Mouse (Mus musculus) T-helper 1 cell (primary cell): ENCODE data around the gene Dzip1.

Experiments used
- in situ Hi-C: fragments of 300-600 bp; cut with MboI, MseI; formaldehyde crosslinking; loops from one replicate; pipeline ENCODE4 v1.15.1; 2025; ENCODE audit warnings: high pct_unique_total_duplicates

Gene Dzip1

DNA sequence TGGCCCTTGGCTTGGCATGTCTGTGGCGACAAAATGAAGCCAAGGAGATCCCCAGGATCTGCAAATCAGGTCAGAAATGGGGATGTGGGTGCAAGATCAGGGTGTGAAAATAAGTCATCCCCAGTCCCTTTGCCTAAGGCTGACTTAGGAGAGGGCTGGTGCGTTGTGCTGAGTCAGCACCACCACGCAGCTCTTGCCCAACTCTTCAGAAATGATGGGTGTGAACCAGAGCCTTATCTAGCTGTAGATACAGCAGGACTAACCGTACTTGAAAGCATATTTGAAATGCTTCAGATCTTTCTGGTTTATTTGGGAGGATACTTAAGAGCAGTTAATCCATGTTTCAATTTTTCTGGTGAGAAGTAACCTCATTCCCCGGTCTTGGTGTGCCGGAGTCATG lies 55.5 kb downstream of the Dzip1 start:
- in situ Hi-C loops, result loop anchor here (5.0 kb wide), 1 partner anchor 42 kb away; no protein-coding TSS in a partner anchor

GRCm38 (mm10) chr14:118868102-118868724 lies 57.0 kb downstream of the Dzip1 start:
- in situ Hi-C loops, result loop anchor here (5.0 kb wide), 1 partner anchor 41 kb away; no protein-coding TSS in a partner anchor

DNA sequence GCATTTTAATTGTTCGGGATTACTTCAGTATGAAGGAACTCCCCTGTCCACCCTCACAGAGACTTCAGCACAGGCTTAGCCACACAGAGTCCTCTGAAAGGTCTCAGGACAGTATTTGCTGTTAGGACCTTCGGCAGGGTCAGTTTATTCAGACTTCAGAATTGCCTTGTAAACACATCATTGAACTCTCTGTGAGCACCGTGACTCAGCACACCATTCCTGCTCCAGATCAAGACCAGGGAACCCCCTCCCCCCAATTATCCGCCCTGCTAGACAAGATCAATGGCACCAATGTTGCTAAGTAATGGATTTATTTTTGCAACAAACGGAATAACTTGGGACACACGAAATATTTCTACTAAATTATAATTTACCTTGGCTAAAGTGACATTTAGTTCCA lies 57.9 kb downstream of the Dzip1 start:
- in situ Hi-C loops, result loop anchor here (5.0 kb wide), 1 partner anchor 40 kb away; no protein-coding TSS in a partner anchor

- in situ Hi-C loops, result loop anchor here (5.0 kb wide), 1 partner anchor 39 kb away; no protein-coding TSS in a partner anchor
Observed at GRCm38 (mm10) chr14:118866014-118866811, 59.0 kb downstream of the Dzip1 start.

- in situ Hi-C loops, result loop anchor here (5.0 kb wide), 1 partner anchor 38 kb away; no protein-coding TSS in a partner anchor
Observed at GRCm38 (mm10) chr14:118864905-118865304, 60.4 kb downstream of the Dzip1 start.

DNA sequence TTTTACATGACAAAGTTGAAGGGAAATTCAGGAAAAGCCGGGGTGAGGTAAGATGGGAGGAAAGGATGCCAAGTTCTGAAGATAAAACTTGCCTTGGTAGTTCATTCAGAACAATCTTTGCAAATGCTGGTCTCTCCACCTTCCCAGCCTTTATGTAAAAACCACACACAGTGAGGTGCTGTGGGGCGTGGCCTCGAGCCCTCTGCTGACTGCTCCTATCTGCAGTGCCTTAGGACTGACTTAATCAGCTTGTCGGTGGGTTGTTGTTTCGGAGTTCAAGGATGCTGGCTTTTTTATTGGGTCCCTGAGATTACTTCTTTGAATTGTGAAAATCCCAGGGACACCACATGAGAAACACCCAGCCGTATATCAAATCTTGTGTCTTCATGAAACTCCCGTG lies 63.0 kb downstream of the Dzip1 start:
- in situ Hi-C loops, result no loop called here

DNA sequence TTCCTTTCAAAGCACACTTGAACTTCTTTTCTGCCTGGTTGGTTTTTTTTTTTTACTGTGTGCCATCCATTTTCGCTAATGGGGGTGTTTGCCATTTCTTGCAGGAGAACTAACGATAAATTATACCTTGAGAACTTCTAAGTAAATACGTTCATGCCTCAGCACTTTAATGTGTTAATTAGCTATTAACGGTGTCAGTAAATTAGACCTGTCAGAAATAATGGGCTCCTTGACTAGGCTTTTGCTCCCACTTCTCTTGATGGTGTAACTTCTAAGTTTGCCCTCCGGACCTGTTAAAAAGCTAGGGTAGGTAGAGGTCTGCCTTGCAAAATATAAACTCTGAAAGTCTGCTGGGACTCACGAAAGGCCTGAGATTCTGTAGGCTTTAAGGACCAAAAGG lies 66.9 kb downstream of the Dzip1 start:
- in situ Hi-C loops, result no loop called here

DNA sequence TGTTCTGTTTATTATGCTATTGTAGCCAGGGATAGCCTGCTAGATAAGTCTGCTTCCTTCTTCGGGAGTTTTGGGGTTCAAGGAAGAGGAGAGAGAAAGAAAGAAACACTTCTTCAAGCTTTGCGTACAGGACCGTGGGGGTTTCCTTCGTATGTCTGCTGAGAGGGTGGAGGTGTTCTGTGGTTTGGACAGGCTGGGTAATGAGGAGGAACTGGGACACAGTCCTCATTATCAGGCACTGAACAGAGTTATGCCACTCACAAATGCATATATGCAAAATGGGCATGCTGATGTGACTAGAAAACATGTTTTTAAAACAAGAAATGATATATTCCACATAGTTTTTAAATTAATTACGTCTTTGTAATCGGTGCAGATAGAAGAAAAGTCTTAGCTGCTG lies 68.7 kb downstream of the Dzip1 start:
- in situ Hi-C loops, result no loop called here

- in situ Hi-C loops, result no loop called here
Observed at GRCm38 (mm10) chr14:118855141-118855800, 70.0 kb downstream of the Dzip1 start.

DNA sequence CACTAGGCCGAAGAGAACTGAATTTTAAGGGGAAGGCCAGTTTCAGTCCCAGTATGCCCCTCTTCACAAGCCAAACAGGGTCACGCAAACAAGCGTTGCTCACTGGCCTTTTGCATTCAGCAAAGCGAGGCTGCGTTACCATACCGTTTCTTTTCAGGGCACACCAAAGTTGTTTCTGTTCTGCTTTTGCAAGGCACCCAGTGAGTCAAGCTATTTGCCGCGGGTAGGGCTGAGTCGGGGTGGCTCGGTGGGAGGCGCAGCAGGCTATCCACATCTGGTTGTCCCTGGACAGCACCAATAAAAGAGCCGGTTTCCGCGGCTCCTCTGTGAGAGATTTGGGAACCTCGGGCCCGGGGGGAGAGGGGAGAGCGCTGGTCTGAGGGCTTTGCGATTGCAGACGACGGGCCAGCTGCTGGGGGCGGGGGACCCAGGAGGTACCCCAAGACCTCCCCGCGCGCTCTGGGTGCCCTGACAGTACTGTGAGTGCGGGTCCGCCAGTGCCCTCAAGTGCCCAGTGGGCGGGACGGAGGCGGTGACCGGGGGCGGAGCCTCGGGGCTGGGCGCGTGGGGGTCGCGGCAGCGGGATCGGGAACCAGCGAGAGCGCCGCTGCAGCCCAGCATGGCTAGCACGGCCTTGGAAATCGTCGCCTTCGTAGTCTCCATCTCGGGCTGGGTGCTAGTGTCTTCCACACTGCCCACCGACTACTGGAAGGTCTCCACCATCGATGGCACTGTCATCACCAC lies 70.7 kb downstream of the Dzip1 start:
- in situ Hi-C loops, result no loop called here

GRCm38 (mm10) chr14:118851496-118852107 lies 73.7 kb downstream of the Dzip1 start:
- in situ Hi-C loops, result no loop called here

- in situ Hi-C loops, result no loop called here
Observed at GRCm38 (mm10) chr14:118850696-118851035, 74.6 kb downstream of the Dzip1 start.

- in situ Hi-C loops, result no loop called here
Observed at GRCm38 (mm10) chr14:118850011-118850695, 75.1 kb downstream of the Dzip1 start.

DNA sequence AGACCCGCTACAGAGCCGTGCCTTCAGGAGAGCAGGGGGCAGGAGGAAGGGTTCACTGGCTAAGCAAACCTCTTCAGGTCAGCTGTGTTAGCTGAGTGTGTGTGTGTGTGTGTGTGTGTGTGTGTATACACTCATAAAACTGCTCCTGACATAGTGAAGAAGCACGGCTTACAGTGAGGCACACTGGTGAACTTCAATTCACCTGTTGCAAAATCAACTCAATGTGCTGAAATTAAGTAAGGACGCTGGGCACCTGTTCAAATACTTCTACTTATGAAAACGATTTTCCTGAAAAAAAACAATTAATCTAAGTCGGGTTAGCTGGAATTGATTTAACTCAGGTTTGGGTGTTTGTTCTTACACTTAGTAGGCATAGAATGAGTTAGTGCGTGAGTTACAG lies 77.1 kb downstream of the Dzip1 start:
- in situ Hi-C loops, result no loop called here

DNA sequence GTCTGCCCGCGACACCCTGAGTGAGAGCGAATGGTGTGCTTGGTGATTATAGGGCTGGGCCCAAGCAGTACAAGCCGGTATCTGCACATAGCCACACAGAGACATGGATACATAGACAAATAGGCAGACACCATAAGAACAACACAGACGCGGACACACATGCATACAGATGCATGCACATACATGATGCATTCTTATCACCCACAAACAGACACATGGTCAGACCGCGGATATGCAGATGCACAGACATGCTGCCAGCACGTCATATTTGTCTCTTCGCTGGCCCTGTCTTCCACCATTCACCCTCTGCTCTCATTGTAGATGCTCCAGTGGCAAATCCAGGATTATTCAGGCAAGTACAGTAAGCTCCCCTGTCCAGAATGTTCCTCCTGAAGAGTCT lies 78.4 kb downstream of the Dzip1 start:
- in situ Hi-C loops, result no loop called here

GRCm38 (mm10) chr14:118842353-118842752 lies 82.9 kb downstream of the Dzip1 start:
- in situ Hi-C loops, result no loop called here

GRCm38 (mm10) chr14:118840027-118840426 lies 85.2 kb downstream of the Dzip1 start:
- in situ Hi-C loops, result no loop called here

GRCm38 (mm10) chr14:118839416-118839815 lies 85.8 kb downstream of the Dzip1 start:
- in situ Hi-C loops, result no loop called here

GRCm38 (mm10) chr14:118838556-118839120 lies 86.6 kb downstream of the Dzip1 start:
- in situ Hi-C loops, result no loop called here

GRCm38 (mm10) chr14:118836754-118837153 lies 88.5 kb downstream of the Dzip1 start:
- in situ Hi-C loops, result no loop called here
